Mouse (Mus musculus) 3134 (cell line): ENCODE results near the gene Abi3bp.

Source experiments
- DNase-seq: peaks from one replicate; pipeline ENCODE4 v3.0.0-alpha.2; 2011; ENCODE audit warnings: low spot score; ENCODE audit not compliant: insufficient read length; ENCODE audit errors: extremely low read depth

Abi3bp gene

GRCm38 (mm10) chr16:56677146-56677545, 199.5 kb downstream of the Abi3bp start:
- no peak for DNase-seq

GRCm38 (mm10) chr16:56681010-56681645, 203.4 kb downstream of the Abi3bp start:
- no peak for DNase-seq

GRCm38 (mm10) chr16:56686747-56687146, 209.1 kb downstream of the Abi3bp start:
- no peak for DNase-seq

- no peak for DNase-seq
These were observed 213.0 kb downstream of the Abi3bp start for GRCm38 (mm10) chr16:56690715-56691114.

GRCm38 (mm10) chr16:56696448-56696847, 218.8 kb downstream of the Abi3bp start:
- no peak for DNase-seq

- DNase-seq: no peak
These were observed 223.2 kb downstream of the Abi3bp start for GRCm38 (mm10) chr16:56700898-56701297.

- DNase-seq: no peak
These were observed 228.1 kb downstream of the Abi3bp start for GRCm38 (mm10) chr16:56705731-56706130.

GRCm38 (mm10) chr16:56710071-56710470, 232.4 kb downstream of the Abi3bp start:
- no peak for DNase-seq

- DNase-seq: no peak
These were observed 237.9 kb downstream of the Abi3bp start for GRCm38 (mm10) chr16:56715608-56716007.

- DNase-seq: no peak
These were observed 239.0 kb downstream of the Abi3bp start for GRCm38 (mm10) chr16:56716557-56717179.

- peak; percentile 99 for DNase-seq
These were observed 239.8 kb downstream of the Abi3bp start, which contains the start of gene Tfg for GRCm38 (mm10) chr16:56717224-56718200. Tfg (minus strand) TSS chr16:56717450.

GRCm38 (mm10) chr16:56719031-56719430, 241.4 kb downstream of the Abi3bp start:
- DNase-seq: no peak

- no peak for DNase-seq
These were observed 244.7 kb downstream of the Abi3bp start for GRCm38 (mm10) chr16:56722357-56722756.

GRCm38 (mm10) chr16:56724927-56725326, 247.2 kb downstream of the Abi3bp start:
- DNase-seq: no peak

- DNase-seq: no peak
These were observed 251.4 kb downstream of the Abi3bp start for GRCm38 (mm10) chr16:56729060-56729459.
